Comparison of ENCODE assay signal across 8 mouse cellular contexts in genomic region chr3:51559594-51560450, GRCm38 (mm10). TPM values are rescaled to one million over a fixed set of nuclear protein-coding genes. Genes with fewer than 3 reads are reported as not detected.
DNase-seq lines count a peak whose midpoint lies in the region; ATAC-seq and TF ChIP-seq lines count a peak whose summit lies in the region.

No protein-coding gene starts in this region.

- peak overlapping the region; percentile 98 for H3K27ac ChIP-seq in forebrain, embryonic 10.5 days
- peak overlapping the region; percentile 96 for H3K27ac ChIP-seq in heart, embryonic 15.5 days
- peak overlapping the region; percentile 82 for H3K27ac ChIP-seq in liver, postnatal 0 days (ENCODE audit: low read depth)
- peak overlapping the region; percentile 94 for H3K27ac ChIP-seq in neural tube, embryonic 14.5 days (ENCODE audit: low read depth, low read length)

- no peaks in the 10 kb centered on the region for H3K9me3 ChIP-seq in forebrain, embryonic 10.5 days
- no peaks in the 10 kb centered on the region for H3K9me3 ChIP-seq in heart, embryonic 15.5 days (replicated peaks)
- H3K9me3 ChIP-seq in liver, postnatal 0 days (ENCODE audit: low read length) = no peaks in the 10 kb centered on the region
- no peaks in the 10 kb centered on the region for H3K9me3 ChIP-seq in neural tube, embryonic 14.5 days (ENCODE audit: control insufficient read depth, low read length)

- peak overlapping the region; percentile 87 for H3K4me3 ChIP-seq in forebrain, embryonic 10.5 days
- H3K4me3 ChIP-seq in heart, embryonic 15.5 days = peak overlapping the region; percentile 89
- peak overlapping the region; percentile 75 for H3K4me3 ChIP-seq in liver, postnatal 0 days (ENCODE audit: low read depth, low read length)
- peak overlapping the region; percentile 88 for H3K4me3 ChIP-seq in neural tube, embryonic 14.5 days (ENCODE audit: low read depth, low read length)

- H3K4me1 ChIP-seq in forebrain, embryonic 10.5 days = peaks cover 44% of the 10 kb centered on the region
- H3K4me1 ChIP-seq in heart, embryonic 15.5 days (replicated peaks) = peaks cover 30% of the 10 kb centered on the region
- H3K4me1 ChIP-seq in liver, postnatal 0 days (ENCODE audit: insufficient read depth) = peaks cover 6% of the 10 kb centered on the region
- H3K4me1 ChIP-seq in neural tube, embryonic 14.5 days (ENCODE audit: control insufficient read depth, insufficient read depth, low read length) = peaks cover 13% of the 10 kb centered on the region

- WGBS in forebrain, embryonic 10.5 days = under 1% methylated on average over 80 of the region's 80 CpGs
- WGBS in heart, embryonic 15.5 days = under 1% methylated on average over 53 of the region's 80 CpGs
- WGBS in liver, postnatal 0 days (ENCODE audit: insufficient replicate concordance) = under 1% methylated on average over 64 of the region's 80 CpGs
- under 1% methylated on average over 69 of the region's 80 CpGs for WGBS in neural tube, embryonic 14.5 days

- peaks cover 11% of the 10 kb centered on the region for H3K36me3 ChIP-seq in forebrain, embryonic 10.5 days (replicated peaks)
- no peaks in the 10 kb centered on the region for H3K36me3 ChIP-seq in heart, embryonic 15.5 days
- H3K36me3 ChIP-seq in liver, postnatal 0 days (replicated peaks; ENCODE audit: insufficient read depth, low read length) = no peaks in the 10 kb centered on the region
- H3K36me3 ChIP-seq in neural tube, embryonic 14.5 days (ENCODE audit: control insufficient read depth, insufficient read depth, low read length) = no peaks in the 10 kb centered on the region

- H3K27me3 ChIP-seq in forebrain, embryonic 10.5 days (ENCODE audit: poor library complexity, severe bottlenecking) = peaks cover 11% of the 10 kb centered on the region; the same call in 1 of the 2 replicates
- H3K27me3 ChIP-seq in heart, embryonic 15.5 days = no peaks in the 10 kb centered on the region
- no peaks in the 10 kb centered on the region for H3K27me3 ChIP-seq in liver, postnatal 0 days (ENCODE audit: insufficient read depth, low read length)
- no peaks in the 10 kb centered on the region for H3K27me3 ChIP-seq in neural tube, embryonic 14.5 days (ENCODE audit: control insufficient read depth, insufficient read depth, low read length)

- TF ChIP-seq CTCF in liver, postnatal 0 days (IDR thresholded peaks at IDR 0.05; ENCODE audit: low read depth) = no peak; the same call in 1 of the 2 replicates

- DNase-seq in CD8-positive naive resting alpha-beta T cell, adult 2 months (ENCODE audit: low read depth in 2 of 2, low spot score in 2 of 2) = peak; percentile 79 to 84
- DNase-seq in c-Kit-negative CD71-positive TER-119-positive erythroid progenitor cells, embryonic 14.5 days (ENCODE audit: low read depth, low spot score) = peak; percentile 38
- DNase-seq in forebrain, embryonic 10.5 days (ENCODE audit: extremely low spot score, low spot score) = peak; percentile 84
- DNase-seq in kidney, postnatal 25 days = peak; percentile 82 to 93
- DNase-seq in liver, postnatal 0 days = peak; percentile 85
- peak; percentile 76 for DNase-seq in testis, postnatal 14 days (ENCODE audit: low spot score)

- peak; percentile 56 for ATAC-seq in heart, embryonic 15.5 days (replicated peaks; ENCODE audit: insufficient number of reproducible peaks, insufficient read depth, low FRiP score, low read depth)
- ATAC-seq in liver, postnatal 0 days = peak; percentile 81
- peak; percentile 77 for ATAC-seq in neural tube, embryonic 14.5 days (ENCODE audit: low read depth)

- peak overlapping the region; percentile 95 for H3K9ac ChIP-seq in heart, embryonic 15.5 days
- H3K9ac ChIP-seq in liver, postnatal 0 days (replicated peaks) = peak overlapping the region; percentile 81
- peak overlapping the region; percentile 98 for H3K9ac ChIP-seq in neural tube, embryonic 14.5 days (replicated peaks; ENCODE audit: low read depth, low read length)

- H3K4me2 ChIP-seq in heart, embryonic 15.5 days = peak overlapping the region; percentile 93
- H3K4me2 ChIP-seq in liver, postnatal 0 days (ENCODE audit: low read depth, low read length) = peak overlapping the region; percentile 81
- peak overlapping the region; percentile 98 for H3K4me2 ChIP-seq in neural tube, embryonic 14.5 days (ENCODE audit: low read depth, low read length)

- no peak for TF ChIP-seq EP300 in liver, postnatal 0 days (IDR thresholded peaks at IDR 0.05; ENCODE audit: low read depth)

RNA-seq across cellular contexts. Expression of gene Setd7, which starts 0.9 kb away (rescaled TPM):
- 5.0 TPM in 2 replicates for polyA plus RNA-seq in forebrain, embryonic 10.5 days (2016; fragmentation: Nextera tagmentation; extraction: Ambion mirVana)
- polyA plus RNA-seq in heart, embryonic 15.5 days (2015; fragmentation: Nextera tagmentation; extraction: Ambion mirVana) = 3.7 and 5.1 TPM in 2 replicates
- polyA plus RNA-seq in liver, postnatal 0 days (2015; fragmentation: Nextera tagmentation; extraction: Ambion mirVana) = 0.45 and 0.48 TPM in 2 replicates
- 3.0 and 4.2 TPM in 2 replicates for polyA plus RNA-seq in neural tube, embryonic 14.5 days (2014; fragmentation: Nextera tagmentation; extraction: Ambion mirVana)

Comparison
In these comparisons a context has a peak if more than half of its experiments do, and no peak if none do; other contexts are left out.
1. Peak in every context shown above with its lines: DNase-seq, ATAC-seq, H3K4me3 ChIP-seq and H3K27ac ChIP-seq.